ENCODE assay signal across 7 mouse cellular contexts in the genomic region with DNA sequence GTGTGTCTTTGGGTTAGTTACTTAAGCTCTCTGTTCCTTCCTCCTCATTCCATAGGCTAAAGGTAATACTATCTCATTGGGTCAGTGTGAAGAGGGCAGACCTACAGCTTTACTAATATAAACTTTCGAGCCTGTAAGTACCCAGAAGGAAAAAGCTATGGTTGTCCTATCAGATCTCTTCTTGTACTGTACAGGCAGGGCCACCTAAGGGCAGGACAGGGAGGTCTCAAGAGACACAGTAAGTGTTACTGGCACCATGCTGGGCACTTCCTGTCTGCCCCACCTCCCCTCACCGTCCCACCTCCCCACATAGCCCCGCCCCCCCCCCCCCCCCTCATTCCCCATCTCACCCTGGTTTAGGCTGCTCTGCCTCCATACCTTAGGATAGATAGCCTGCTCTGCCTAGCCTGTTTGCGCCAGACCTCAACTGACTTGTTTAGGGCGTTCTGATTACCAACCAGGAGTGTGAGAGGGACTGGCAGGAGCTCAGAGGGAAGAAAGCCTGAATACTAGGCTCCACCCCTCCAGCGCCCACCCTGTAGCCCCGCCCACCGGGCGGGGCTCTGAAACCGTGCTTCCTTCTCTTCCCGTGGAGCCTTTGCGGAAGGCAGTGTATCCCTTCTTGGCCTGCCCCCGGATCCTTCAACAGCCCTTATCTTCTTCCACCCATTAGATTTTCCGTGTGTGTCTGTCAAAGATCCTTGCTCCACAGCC.
DNase-seq lines count a peak whose midpoint lies in the region; ATAC-seq and TF ChIP-seq lines count a peak whose summit lies in the region.

No protein-coding gene starts in this region.

- H3K36me3 ChIP-seq in heart, postnatal 0 days (replicated peaks; ENCODE audit: control insufficient read depth, insufficient read depth, low read length), result no peaks in the 10 kb centered on the region
- H3K36me3 ChIP-seq in liver, embryonic 14.5 days (replicated peaks; ENCODE audit: control insufficient read depth, insufficient read depth, low read depth), result no peaks in the 10 kb centered on the region
- H3K36me3 ChIP-seq in stomach, embryonic 15.5 days, result no peaks in the 10 kb centered on the region

- H3K4me1 ChIP-seq in heart, postnatal 0 days (ENCODE audit: control insufficient read depth, insufficient read depth), result no peaks in the 10 kb centered on the region
- no peaks in the 10 kb centered on the region; a peak in 1 of 4 replicates for H3K4me1 ChIP-seq in liver, embryonic 14.5 days (replicated peaks; ENCODE audit: control insufficient read depth in 2 of 2, insufficient read depth in 2 of 2, low read length in 1 of 2)
- H3K4me1 ChIP-seq in stomach, embryonic 15.5 days, result 0 out of 2 replicates have a peak, but pooled peaks cover 3% of the 10 kb centered on the region

- H3K9me3 ChIP-seq in heart, postnatal 0 days (replicated peaks; ENCODE audit: control insufficient read depth, low read length), result no peaks in the 10 kb centered on the region
- H3K9me3 ChIP-seq in liver, embryonic 14.5 days (ENCODE audit: control insufficient read depth, low read length), result no peaks in the 10 kb centered on the region
- H3K9me3 ChIP-seq in stomach, embryonic 15.5 days, result no peaks in the 10 kb centered on the region

- no peak for TF ChIP-seq EP300 in heart, postnatal 0 days (IDR thresholded peaks at IDR 0.05; ENCODE audit: low read depth)
- no peak for TF ChIP-seq EP300 in liver, embryonic 14.5 days (IDR thresholded peaks at IDR 0.05; ENCODE audit: low read depth)

- no peak overlapping the region for H3K4me3 ChIP-seq in heart, postnatal 0 days (ENCODE audit: low read depth, low read length)
- H3K4me3 ChIP-seq in liver, embryonic 14.5 days (ENCODE audit: insufficient read depth in 1 of 2, low read depth in 2 of 2, low read length in 2 of 2), result peak overlapping the region in 1 of 2 experiments; percentile 4; a peak in 1 of 4 replicates
- H3K4me3 ChIP-seq in stomach, embryonic 15.5 days (replicated peaks), result no peak overlapping the region; the same call in 1 of the 2 replicates

- 8% methylated on average over 14 of the region's 14 CpGs for whole genome bisulfite sequencing in heart, postnatal 0 days
- 5% methylated on average over 14 of the region's 14 CpGs for WGBS in liver, embryonic 14.5 days (ENCODE audit: insufficient replicate concordance)
- 14% methylated on average over 12 of the region's 14 CpGs for WGBS in stomach, embryonic 15.5 days

- H3K9ac ChIP-seq in heart, postnatal 0 days (replicated peaks; ENCODE audit: low read depth, low read length), result no peak overlapping the region
- H3K9ac ChIP-seq in liver, embryonic 14.5 days (replicated peaks), result no peak overlapping the region
- no peak overlapping the region for H3K9ac ChIP-seq in stomach, embryonic 15.5 days

- H3K27ac ChIP-seq in heart, postnatal 0 days (ENCODE audit: low read depth), result no peak overlapping the region
- H3K27ac ChIP-seq in liver, embryonic 14.5 days, result no peak overlapping the region
- no peak overlapping the region for H3K27ac ChIP-seq in stomach, embryonic 15.5 days

- no peak for TF ChIP-seq CTCF in heart, postnatal 0 days (IDR thresholded peaks at IDR 0.05; ENCODE audit: low read depth)
- TF ChIP-seq CTCF in liver, embryonic 14.5 days (IDR thresholded peaks at IDR 0.05; ENCODE audit: low read depth), result no peak

- ATAC-seq in heart, postnatal 0 days (ENCODE audit: insufficient read depth, low read depth), result no peak; the same call in 1 of the 2 replicates
- ATAC-seq in liver, embryonic 14.5 days (ENCODE audit: insufficient read depth), result no peak
- ATAC-seq in stomach, embryonic 15.5 days (ENCODE audit: insufficient read depth, low FRiP score, low read depth), result no peak

- 0 out of 2 replicates have a peak, but pooled peaks cover 4% of the 10 kb centered on the region for H3K27me3 ChIP-seq in heart, postnatal 0 days (ENCODE audit: control insufficient read depth, insufficient read depth, low read length)
- H3K27me3 ChIP-seq in liver, embryonic 14.5 days (ENCODE audit: control insufficient read depth, insufficient read depth, low read length), result no peaks in the 10 kb centered on the region
- no peaks in the 10 kb centered on the region for H3K27me3 ChIP-seq in stomach, embryonic 15.5 days (replicated peaks)

- no peak overlapping the region for H3K4me2 ChIP-seq in heart, postnatal 0 days (ENCODE audit: low read depth, low read length)
- H3K4me2 ChIP-seq in liver, embryonic 14.5 days (ENCODE audit: low read depth), result peak overlapping the region; percentile 42
- H3K4me2 ChIP-seq in stomach, embryonic 15.5 days, result peak overlapping the region; percentile 40

- peak; percentile 15 for DNase-seq in A20 (ENCODE audit: low read depth, low spot score)
- DNase-seq in Muller cell, postnatal 12 days (ENCODE audit: inconsistent ontology term), result peak; percentile 24
- peak; percentile 24 for DNase-seq in heart, postnatal 0 days (ENCODE audit: low spot score)
- DNase-seq in liver, embryonic 14.5 days (ENCODE audit: low read depth in 3 of 3, low spot score in 3 of 3), result peak; percentile 11 to 15 (median 14)
- no peak for DNase-seq in urinary bladder, postnatal 36 days (ENCODE audit: low spot score in 2 of 2)
- no peak for DNase-seq in cerebellum, postnatal 36 days

Comparison
In these comparisons a context has a peak if more than half of its experiments do, and no peak if none do; other contexts are left out.
1. DNase-seq: peak in A20 (single experiment), Muller cell, postnatal 12 days (single experiment), heart, postnatal 0 days (single experiment) and liver, embryonic 14.5 days (3 of 3); none in urinary bladder, postnatal 36 days (0 of 2) and cerebellum, postnatal 36 days (0 of 2).